Mouse (Mus musculus): ENCODE data around the gene Gm10570. TPM values are rescaled to one million over a fixed set of nuclear protein-coding genes. Genes with fewer than 3 reads are reported as not detected.

Gene Gm10570
- 0.98 and 1.0 TPM in 2 replicates for polyA plus RNA-seq (2015; fragmentation: Nextera tagmentation; extraction: Ambion mirVana)

DNA sequence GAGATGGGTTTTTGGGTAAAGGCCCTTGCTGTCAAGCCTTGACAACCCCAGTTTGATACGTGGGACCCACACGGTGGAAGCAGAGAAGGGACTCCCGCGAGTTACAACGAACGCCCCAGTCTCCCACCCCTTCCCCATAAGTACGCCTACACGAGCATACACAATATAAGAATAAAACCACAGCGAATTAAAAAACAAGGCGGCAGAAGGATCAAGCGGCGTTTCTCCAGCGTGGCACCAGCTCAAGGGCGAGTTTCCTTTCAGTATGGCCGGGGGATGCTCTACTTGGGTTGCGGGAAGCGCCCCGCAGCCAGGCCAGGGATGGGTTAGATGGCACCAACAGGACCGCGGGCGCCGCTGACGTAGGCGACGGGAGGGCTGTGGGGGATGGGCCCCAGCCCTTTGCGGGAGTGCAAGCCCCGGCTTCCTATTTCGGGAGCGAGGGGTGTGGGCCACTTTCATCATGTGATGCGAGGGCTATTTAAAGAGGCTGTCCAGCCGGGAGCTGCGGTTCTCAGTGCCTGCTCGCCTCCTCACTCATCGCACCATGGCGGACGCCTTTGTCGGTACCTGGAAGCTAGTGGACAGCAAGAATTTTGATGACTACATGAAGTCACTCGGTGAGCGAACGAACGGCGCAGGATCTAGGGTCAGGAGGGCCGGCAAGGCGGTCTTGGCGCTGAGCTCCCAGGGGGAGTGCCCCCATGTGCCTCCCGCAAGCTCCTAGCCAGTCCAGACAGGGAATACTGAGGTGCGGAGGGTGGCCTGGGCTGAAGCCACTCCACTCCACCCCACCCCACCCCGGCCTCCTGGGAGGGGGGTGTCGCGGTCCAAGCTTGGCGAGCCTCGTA lies at the start of gene Gm10570, which contains the start of gene Fabp3:
TSS of gene Gm10570 (minus strand) at position 444 of the 851 bp plus-strand sequence.
TSS of gene Fabp3 (plus strand) at position 365 of the 851 bp plus-strand sequence.
- Histone ChIP-seq H3K36me3 (peaks cover 5% of the 10 kb centered on the region; the same call in 1 of the 2 replicates), H3K9ac (peak within 1 kb of the TSS; percentile 86), H3K27ac (peak within 1 kb of the TSS; percentile 94), H3K27me3 (peaks cover 17% of the 10 kb centered on the region; the same call in 1 of the 2 replicates), H3K9me3 (replicated peaks) (no peaks in the 10 kb centered on the region), H3K4me2 (peak within 1 kb of the TSS; percentile 86), H3K4me1 (replicated peaks) (peaks cover 46% of the 10 kb centered on the region), H3K4me3 (peak within 1 kb of the TSS; percentile 76)
- peak; percentile 80 for ATAC-seq (replicated peaks; ENCODE audit: insufficient number of reproducible peaks, insufficient read depth, low FRiP score, low read depth)
- WGBS, result under 1% methylated on average over 52 of the region's 52 CpGs

DNA sequence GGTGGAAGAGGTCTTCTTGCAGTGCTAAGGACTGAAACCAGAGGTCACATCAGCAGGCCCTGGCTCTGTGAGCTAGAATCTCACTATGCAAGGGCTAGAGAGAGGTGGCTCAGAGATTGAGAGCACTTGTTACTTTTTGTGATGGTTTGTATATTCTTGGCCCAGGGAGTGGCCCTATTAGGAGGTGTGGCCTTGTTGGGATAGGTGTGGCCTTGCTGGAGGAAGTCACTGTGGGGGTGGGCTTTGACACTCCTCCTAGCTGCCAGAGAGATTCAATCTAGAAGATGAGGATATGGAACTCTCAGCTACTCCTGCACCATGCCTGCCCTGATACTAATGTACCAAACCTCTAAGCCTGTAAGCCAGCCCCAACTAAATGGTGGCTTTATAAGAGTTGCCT lies 49.5 kb upstream of the Gm10570 start:
- Histone ChIP-seq H3K4me3 (no peak overlapping the region), H3K4me1 (replicated peaks) (peaks cover 24% of the 10 kb centered on the region), H3K9ac (no peak overlapping the region), H3K36me3 (peaks cover 17% of the 10 kb centered on the region), H3K9me3 (replicated peaks) (no peaks in the 10 kb centered on the region), H3K4me2 (no peak overlapping the region), H3K27ac (no peak overlapping the region), H3K27me3 (no peaks in the 10 kb centered on the region)
- no peak for ATAC-seq (replicated peaks; ENCODE audit: insufficient number of reproducible peaks, insufficient read depth, low FRiP score, low read depth)

DNA sequence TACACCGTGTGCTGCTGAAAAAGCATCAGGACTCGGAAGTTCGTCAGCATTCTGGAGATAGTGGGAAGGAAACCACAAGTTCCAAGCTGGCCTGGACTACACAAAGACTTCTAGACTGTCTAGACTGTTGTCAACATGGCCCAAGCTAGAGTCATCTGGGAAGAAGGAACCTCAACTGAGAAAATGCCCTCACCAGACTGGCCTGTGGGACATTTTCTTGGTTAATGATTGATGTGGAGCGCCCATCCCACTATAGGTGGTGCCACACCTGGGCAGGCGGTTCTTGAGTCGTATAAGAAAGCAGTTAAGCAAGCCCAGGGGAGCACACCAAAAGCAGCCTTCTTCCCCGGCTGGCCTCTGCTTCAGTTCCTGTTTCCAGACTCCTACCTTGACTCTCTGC lies 44.1 kb upstream of the Gm10570 start:
- Histone ChIP-seq H3K4me2 (no peak overlapping the region), H3K27ac (no peak overlapping the region), H3K27me3 (no peaks in the 10 kb centered on the region), H3K4me3 (no peak overlapping the region), H3K9ac (no peak overlapping the region), H3K4me1 (replicated peaks) (no peaks in the 10 kb centered on the region), H3K9me3 (replicated peaks) (no peaks in the 10 kb centered on the region), H3K36me3 (peaks cover 58% of the 10 kb centered on the region)
- no peak for ATAC-seq (replicated peaks; ENCODE audit: insufficient number of reproducible peaks, insufficient read depth, low FRiP score, low read depth)
- WGBS, result 90% methylated on average over 7 of the region's 7 CpGs

- Histone ChIP-seq H3K9ac (no peak overlapping the region), H3K9me3 (replicated peaks) (no peaks in the 10 kb centered on the region), H3K36me3 (peaks cover 54% of the 10 kb centered on the region), H3K4me1 (replicated peaks) (no peaks in the 10 kb centered on the region), H3K27ac (no peak overlapping the region), H3K27me3 (no peaks in the 10 kb centered on the region), H3K4me2 (no peak overlapping the region), H3K4me3 (no peak overlapping the region)
- no peak for ATAC-seq (replicated peaks; ENCODE audit: insufficient number of reproducible peaks, insufficient read depth, low FRiP score, low read depth)
- 83% methylated on average over 16 of the region's 16 CpGs for WGBS
Observed at GRCm38 (mm10) chr4:130350690-130351422, 42.4 kb upstream of the Gm10570 start.

DNA sequence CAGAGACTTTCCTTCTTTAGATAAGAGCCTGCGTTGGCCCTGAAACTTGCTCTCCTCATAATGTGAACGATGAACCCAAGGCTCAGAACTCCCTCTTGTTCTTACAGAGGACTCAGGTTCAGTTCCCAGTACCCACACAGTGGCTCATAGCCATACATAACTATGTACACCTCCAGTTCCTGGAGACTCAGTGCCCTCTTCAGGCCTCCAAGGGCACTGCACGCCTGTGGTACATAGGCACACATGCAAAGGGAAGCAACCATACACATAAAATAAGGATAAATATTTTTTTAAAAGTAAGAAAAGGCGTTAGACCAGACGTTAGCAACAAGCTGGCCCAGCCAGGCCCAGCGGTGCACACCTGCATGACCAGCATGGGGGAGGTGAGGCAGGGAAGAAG lies 41.2 kb upstream of the Gm10570 start:
- Histone ChIP-seq H3K36me3 (peaks cover 54% of the 10 kb centered on the region), H3K27ac (no peak overlapping the region), H3K27me3 (no peaks in the 10 kb centered on the region), H3K4me1 (replicated peaks) (no peaks in the 10 kb centered on the region), H3K9me3 (replicated peaks) (no peaks in the 10 kb centered on the region), H3K4me3 (no peak overlapping the region), H3K9ac (no peak overlapping the region), H3K4me2 (no peak overlapping the region)
- 98% methylated on average over 6 of the region's 6 CpGs for WGBS
- no peak for ATAC-seq (replicated peaks; ENCODE audit: insufficient number of reproducible peaks, insufficient read depth, low FRiP score, low read depth)

DNA sequence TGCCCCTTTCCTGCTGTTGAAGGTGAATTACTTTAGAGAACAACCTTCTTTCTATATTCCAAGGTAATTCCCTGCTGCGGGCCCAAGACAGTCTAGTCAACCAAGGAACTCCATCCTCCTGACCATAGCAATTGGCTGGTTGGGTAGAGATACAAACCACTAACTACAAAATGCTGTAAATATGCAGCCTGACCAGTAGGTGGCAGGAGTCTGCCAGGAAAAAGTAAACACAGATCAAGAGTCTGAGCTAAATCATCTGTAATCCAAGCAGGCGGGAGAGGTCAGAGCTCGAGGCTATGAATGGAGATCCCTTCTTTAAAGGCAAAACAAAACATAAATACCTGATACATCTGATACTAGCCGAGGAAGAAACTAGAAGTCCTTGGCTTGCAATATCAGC lies 33.2 kb upstream of the Gm10570 start:
- WGBS, result 21% methylated on average over 4 of the region's 4 CpGs

GRCm38 (mm10) chr4:130335867-130336266 lies 27.4 kb upstream of the Gm10570 start:
- Histone ChIP-seq H3K27ac (no peak overlapping the region), H3K27me3 (no peaks in the 10 kb centered on the region), H3K36me3 (peaks cover 43% of the 10 kb centered on the region), H3K4me3 (no peak overlapping the region), H3K4me2 (no peak overlapping the region), H3K9ac (no peak overlapping the region), H3K9me3 (replicated peaks) (no peaks in the 10 kb centered on the region), H3K4me1 (replicated peaks) (no peaks in the 10 kb centered on the region)
- WGBS, result 79% methylated on average over 5 of the region's 5 CpGs
- no peak for ATAC-seq (replicated peaks; ENCODE audit: insufficient number of reproducible peaks, insufficient read depth, low FRiP score, low read depth)

More for the DNA sequence above, 33.2 kb upstream of the Gm10570 start:
- Histone ChIP-seq H3K4me3 (no peak overlapping the region), H3K36me3 (peaks cover 18% of the 10 kb centered on the region), H3K27me3 (no peaks in the 10 kb centered on the region), H3K4me2 (no peak overlapping the region), H3K4me1 (replicated peaks) (peaks cover 3% of the 10 kb centered on the region; the same call in 1 of the 2 replicates), H3K27ac (no peak overlapping the region), H3K9ac (no peak overlapping the region), H3K9me3 (replicated peaks) (no peaks in the 10 kb centered on the region)
- ATAC-seq (replicated peaks; ENCODE audit: insufficient number of reproducible peaks, insufficient read depth, low FRiP score, low read depth), result no peak

DNA sequence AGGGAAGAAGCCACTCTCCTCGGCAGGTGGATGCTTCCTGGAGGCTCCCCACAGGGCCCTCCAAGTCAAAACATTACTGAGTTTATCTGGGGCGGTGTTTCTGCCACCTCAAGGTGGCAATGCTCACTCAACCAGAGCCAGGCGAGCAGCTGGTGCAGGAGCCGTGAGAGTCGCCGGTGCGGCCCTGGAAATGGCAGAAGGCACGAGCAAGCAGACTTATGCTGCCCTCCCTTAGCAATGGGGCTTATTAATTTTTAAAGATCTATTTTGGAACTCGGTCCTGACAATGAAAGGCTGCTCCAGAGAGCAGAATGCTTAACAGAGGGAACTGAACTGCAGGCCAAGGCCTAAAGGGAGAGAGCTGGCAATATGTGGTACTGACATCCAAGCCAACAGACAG lies 18.9 kb upstream of the Gm10570 start:
- Histone ChIP-seq H3K9me3 (replicated peaks) (no peaks in the 10 kb centered on the region), H3K4me2 (no peak overlapping the region), H3K27me3 (no peaks in the 10 kb centered on the region), H3K9ac (no peak overlapping the region), H3K36me3 (peaks cover 29% of the 10 kb centered on the region), H3K4me1 (replicated peaks) (peaks cover 17% of the 10 kb centered on the region), H3K4me3 (no peak overlapping the region), H3K27ac (no peak overlapping the region; the same call in 1 of the 2 replicates)
- WGBS, result 84% methylated on average over 9 of the region's 9 CpGs
- ATAC-seq (replicated peaks; ENCODE audit: insufficient number of reproducible peaks, insufficient read depth, low FRiP score, low read depth), result no peak

DNA sequence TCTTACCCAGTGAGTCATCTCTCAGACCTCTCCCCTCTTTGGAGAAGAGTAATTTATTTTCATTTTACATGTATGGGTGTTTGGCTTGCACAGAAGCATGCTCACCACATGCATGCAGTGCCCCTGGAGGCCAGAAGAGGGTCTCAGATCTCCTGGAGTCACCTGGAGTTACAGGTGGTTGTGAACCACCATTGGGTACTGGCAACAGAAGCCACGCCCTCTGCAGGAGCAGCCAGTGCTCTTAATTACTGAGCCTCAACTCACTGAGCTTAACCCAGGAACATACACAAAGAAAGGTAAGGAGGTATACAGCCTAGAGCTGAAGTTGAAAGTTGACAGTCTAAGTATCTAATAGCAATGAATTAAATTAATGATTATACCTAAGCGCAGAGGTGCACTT lies 17.0 kb upstream of the Gm10570 start:
- no peak overlapping the region for H3K9ac ChIP-seq
- no peak overlapping the region for H3K4me3 ChIP-seq
- peaks cover 29% of the 10 kb centered on the region for H3K4me1 ChIP-seq (replicated peaks)
- H3K4me2 ChIP-seq, result no peak overlapping the region
- 89% methylated on average over 2 of the region's 2 CpGs for WGBS
- no peak overlapping the region for H3K27ac ChIP-seq
- ATAC-seq (replicated peaks; ENCODE audit: insufficient number of reproducible peaks, insufficient read depth, low FRiP score, low read depth), result no peak
- H3K27me3 ChIP-seq, result no peaks in the 10 kb centered on the region
- H3K36me3 ChIP-seq, result peaks cover 32% of the 10 kb centered on the region
- no peaks in the 10 kb centered on the region for H3K9me3 ChIP-seq (replicated peaks)

- Histone ChIP-seq H3K36me3 (peaks cover 26% of the 10 kb centered on the region), H3K27ac (peak overlapping the region; percentile 90), H3K9ac (no peak overlapping the region), H3K27me3 (no peaks in the 10 kb centered on the region), H3K4me3 (no peak overlapping the region), H3K9me3 (replicated peaks) (no peaks in the 10 kb centered on the region), H3K4me1 (replicated peaks) (peaks cover 32% of the 10 kb centered on the region), H3K4me2 (no peak overlapping the region)
- ATAC-seq (replicated peaks; ENCODE audit: insufficient number of reproducible peaks, insufficient read depth, low FRiP score, low read depth), result peak; percentile 68
- 23% methylated on average over 5 of the region's 5 CpGs for WGBS
Observed at GRCm38 (mm10) chr4:130323607-130324006, 15.1 kb upstream of the Gm10570 start.

DNA sequence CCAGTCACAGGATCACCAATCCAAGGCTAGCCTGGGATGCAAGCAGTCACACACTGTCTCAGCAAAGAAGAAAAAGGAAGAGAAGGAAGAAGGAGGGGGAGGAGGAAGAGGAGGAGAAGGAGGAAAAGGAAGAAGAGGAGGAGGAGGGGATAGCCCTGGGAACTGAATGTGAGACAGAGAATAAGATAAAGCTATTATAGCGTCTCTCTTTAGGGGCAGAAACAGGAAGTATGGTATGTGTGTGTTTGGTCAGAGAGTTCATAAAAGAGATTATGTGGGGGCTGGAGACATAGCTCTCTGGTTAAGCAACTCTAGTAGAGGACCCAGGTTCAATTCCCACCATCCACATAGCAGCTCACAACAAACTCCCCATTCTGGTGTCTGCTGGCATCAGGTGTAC lies 14.7 kb upstream of the Gm10570 start:
- H3K4me2 ChIP-seq, result no peak overlapping the region

More for the DNA sequence above, 14.7 kb upstream of the Gm10570 start:
- peaks cover 37% of the 10 kb centered on the region for H3K4me1 ChIP-seq (replicated peaks)
- H3K9ac ChIP-seq, result no peak overlapping the region
- peak overlapping the region; percentile 90 for H3K27ac ChIP-seq
- ATAC-seq (replicated peaks; ENCODE audit: insufficient number of reproducible peaks, insufficient read depth, low FRiP score, low read depth), result no peak
- H3K4me3 ChIP-seq, result no peak overlapping the region
- 32% methylated on average over 1 of the region's 1 CpGs for WGBS
- H3K27me3 ChIP-seq, result no peaks in the 10 kb centered on the region
- H3K9me3 ChIP-seq (replicated peaks), result no peaks in the 10 kb centered on the region
- H3K36me3 ChIP-seq, result peaks cover 26% of the 10 kb centered on the region
